Mouse (Mus musculus) E14TG2a.4 (cell line): Measurements from ENCODE around the gene Cdkn2d.
A peak's percentile ranks its signal among the peaks of the same experiment; 100 is the strongest.

Source experiments
- CTCF ChIP-seq: conservative IDR thresholded peaks from 2 replicates; pipeline ENCODE4 v1.5.1; 2014; ENCODE audit warnings: low read length
- NANOG ChIP-seq: IDR thresholded peaks from 2 replicates; pipeline ENCODE4 v1.6.1; 2014; ENCODE audit warnings: borderline replicate concordance, low read length, mixed read lengths
- POU5F1 ChIP-seq: IDR thresholded peaks from 2 replicates; pipeline ENCODE4 v1.6.1; 2014; ENCODE audit warnings: low read length, borderline replicate concordance

GRCm38 (mm10) chr9:21283591-21283990 lies 7.6 kb downstream of the Cdkn2d start:
- TF ChIP-seq CTCF (peak; percentile 35), NANOG (no peak), POU5F1 (no peak)
